Mouse (Mus musculus): ENCODE results near the gene Plcb1. TPM values are rescaled to one million over a fixed set of nuclear protein-coding genes. Genes with fewer than 3 reads are reported as not detected.

Gene Plcb1
- polyA plus RNA-seq, 1 experiment from 2014 or later: 7.7 TPM

- Histone ChIP-seq H3K27ac (ENCODE audit: low read depth, low read length) (no peak overlapping the region), H3K9ac (ENCODE audit: low read depth, low read length) (no peak overlapping the region), H3K9me3 (ENCODE audit: control insufficient read depth) (no peaks in the 10 kb centered on the region), H3K4me2 (replicated peaks; ENCODE audit: low read depth) (no peak overlapping the region), H3K27me3 (replicated peaks; ENCODE audit: control insufficient read depth, insufficient read depth, low read length) (no peaks in the 10 kb centered on the region), H3K36me3 (ENCODE audit: control insufficient read depth, insufficient read depth) (no peaks in the 10 kb centered on the region), H3K4me3 (ENCODE audit: low read depth, low read length) (no peak overlapping the region), H3K4me1 (replicated peaks; ENCODE audit: control insufficient read depth, insufficient read depth, low read length) (no peaks in the 10 kb centered on the region)
- TF ChIP-seq CTCF (IDR thresholded peaks at IDR 0.05; ENCODE audit: low read depth): no peak
- no peak for ATAC-seq
- WGBS: 82% methylated on average over 3 of the region's 3 CpGs
Observed at GRCm38 (mm10) chr2:135200830-135201229, 415.0 kb downstream of the Plcb1 start.

DNA sequence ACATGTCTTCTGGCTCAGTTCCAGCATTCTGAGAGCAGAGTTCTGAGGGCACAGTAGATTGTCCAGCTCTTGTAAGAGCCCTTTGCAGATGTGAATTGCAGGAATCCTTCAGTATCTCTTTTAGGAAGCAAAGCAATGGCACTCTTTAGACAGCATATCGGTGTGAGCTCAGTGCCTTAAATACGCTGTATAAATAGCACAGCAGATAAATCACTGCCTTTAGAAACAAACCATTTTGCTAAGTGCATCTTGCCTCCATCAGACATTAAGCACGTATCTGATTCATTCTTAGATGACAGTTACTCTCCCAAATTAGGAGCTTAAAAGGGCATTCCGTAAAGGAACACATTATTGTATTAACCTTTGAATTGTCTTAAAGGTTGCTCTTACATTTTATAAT lies 416.5 kb downstream of the Plcb1 start:
- H3K9me3 ChIP-seq (ENCODE audit: control insufficient read depth): no peaks in the 10 kb centered on the region
- H3K27ac ChIP-seq (ENCODE audit: low read depth, low read length): no peak overlapping the region
- H3K4me3 ChIP-seq (ENCODE audit: low read depth, low read length): no peak overlapping the region
- H3K4me2 ChIP-seq (replicated peaks; ENCODE audit: low read depth): no peak overlapping the region
- TF ChIP-seq CTCF (IDR thresholded peaks at IDR 0.05; ENCODE audit: low read depth): no peak
- no peaks in the 10 kb centered on the region for H3K4me1 ChIP-seq (replicated peaks; ENCODE audit: control insufficient read depth, insufficient read depth, low read length)
- no peaks in the 10 kb centered on the region for H3K27me3 ChIP-seq (replicated peaks; ENCODE audit: control insufficient read depth, insufficient read depth, low read length)
- no peak overlapping the region for H3K9ac ChIP-seq (ENCODE audit: low read depth, low read length)
- no peaks in the 10 kb centered on the region for H3K36me3 ChIP-seq (ENCODE audit: control insufficient read depth, insufficient read depth)
- 67% methylated on average over 4 of the region's 4 CpGs for WGBS
- no peak for ATAC-seq

DNA sequence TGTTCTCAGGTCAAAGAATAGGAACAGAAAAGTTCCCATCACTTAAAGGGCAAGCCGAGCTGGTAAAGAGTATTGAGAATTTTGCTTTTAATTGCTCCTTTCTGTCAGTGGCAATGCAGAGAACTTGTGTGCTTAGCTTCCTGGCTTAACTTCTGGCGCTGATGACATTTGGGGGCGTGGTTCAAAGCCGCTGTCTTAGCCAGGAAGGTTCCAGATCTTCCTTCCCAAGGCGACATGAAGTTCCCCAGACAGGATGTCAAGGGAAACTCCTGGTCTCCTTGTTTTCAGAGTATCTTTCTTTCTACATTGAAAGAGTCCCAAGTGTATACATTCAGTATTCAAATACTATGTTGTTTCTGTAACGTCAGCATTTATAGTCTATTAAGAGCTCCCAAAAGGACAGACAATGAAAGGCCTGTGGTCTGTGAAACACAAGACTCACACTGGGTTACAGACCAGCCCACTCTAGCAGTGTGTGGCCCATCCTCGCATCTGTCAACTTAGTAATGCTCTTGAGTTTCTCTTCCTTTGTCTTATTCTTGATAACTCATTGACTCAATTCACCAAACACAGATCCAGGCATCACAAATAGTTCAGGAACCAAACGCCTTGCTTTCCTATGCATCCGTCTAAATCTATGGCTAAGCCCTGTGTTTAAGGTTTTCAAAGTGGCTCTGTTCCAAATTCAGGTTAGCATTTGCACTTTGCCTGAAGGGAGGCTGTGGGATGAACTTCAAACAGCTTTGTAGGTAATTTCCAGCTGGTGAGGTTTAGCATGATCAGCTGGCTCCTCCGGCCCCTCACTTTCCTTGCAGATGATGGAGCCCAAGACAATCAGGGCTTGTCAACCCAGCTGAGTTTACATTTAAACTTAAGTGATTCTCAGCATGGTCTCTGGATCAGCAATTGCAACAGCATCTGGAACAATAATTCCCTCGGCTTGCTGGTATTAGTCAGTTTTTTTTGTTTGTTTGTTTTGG lies 418.6 kb downstream of the Plcb1 start:
- Histone ChIP-seq H3K27me3 (replicated peaks; ENCODE audit: control insufficient read depth, insufficient read depth, low read length) (no peaks in the 10 kb centered on the region), H3K27ac (ENCODE audit: low read depth, low read length) (no peak overlapping the region), H3K4me2 (replicated peaks; ENCODE audit: low read depth) (no peak overlapping the region), H3K9me3 (ENCODE audit: control insufficient read depth) (no peaks in the 10 kb centered on the region), H3K9ac (ENCODE audit: low read depth, low read length) (no peak overlapping the region), H3K4me3 (ENCODE audit: low read depth, low read length) (no peak overlapping the region), H3K4me1 (replicated peaks; ENCODE audit: control insufficient read depth, insufficient read depth, low read length) (no peaks in the 10 kb centered on the region), H3K36me3 (ENCODE audit: control insufficient read depth, insufficient read depth) (no peaks in the 10 kb centered on the region)
- no peak for TF ChIP-seq CTCF (IDR thresholded peaks at IDR 0.05; ENCODE audit: low read depth)
- no peak for ATAC-seq
- 84% methylated on average over 11 of the region's 11 CpGs for WGBS

DNA sequence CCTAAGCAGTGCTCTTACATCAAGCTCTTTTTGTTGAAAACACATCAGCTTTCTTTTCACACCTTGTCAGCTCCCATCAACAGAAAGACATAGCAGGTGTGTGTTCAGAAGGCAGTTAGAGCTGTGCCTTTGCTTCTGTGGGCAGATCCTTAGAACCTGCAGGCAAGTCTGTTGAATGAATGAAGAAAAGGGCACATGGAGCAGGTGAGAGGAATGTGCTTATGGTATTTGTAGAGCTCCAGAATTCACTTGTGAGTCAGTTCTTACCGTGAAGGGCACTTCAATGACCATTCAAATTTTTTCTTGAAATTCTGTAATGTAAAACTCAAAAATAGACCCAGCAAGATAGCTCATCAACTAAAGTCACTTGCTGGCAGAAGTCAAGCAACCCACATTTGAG lies 423.0 kb downstream of the Plcb1 start:
- 84% methylated on average over 1 of the region's 1 CpGs for WGBS
- ATAC-seq: no peak

DNA sequence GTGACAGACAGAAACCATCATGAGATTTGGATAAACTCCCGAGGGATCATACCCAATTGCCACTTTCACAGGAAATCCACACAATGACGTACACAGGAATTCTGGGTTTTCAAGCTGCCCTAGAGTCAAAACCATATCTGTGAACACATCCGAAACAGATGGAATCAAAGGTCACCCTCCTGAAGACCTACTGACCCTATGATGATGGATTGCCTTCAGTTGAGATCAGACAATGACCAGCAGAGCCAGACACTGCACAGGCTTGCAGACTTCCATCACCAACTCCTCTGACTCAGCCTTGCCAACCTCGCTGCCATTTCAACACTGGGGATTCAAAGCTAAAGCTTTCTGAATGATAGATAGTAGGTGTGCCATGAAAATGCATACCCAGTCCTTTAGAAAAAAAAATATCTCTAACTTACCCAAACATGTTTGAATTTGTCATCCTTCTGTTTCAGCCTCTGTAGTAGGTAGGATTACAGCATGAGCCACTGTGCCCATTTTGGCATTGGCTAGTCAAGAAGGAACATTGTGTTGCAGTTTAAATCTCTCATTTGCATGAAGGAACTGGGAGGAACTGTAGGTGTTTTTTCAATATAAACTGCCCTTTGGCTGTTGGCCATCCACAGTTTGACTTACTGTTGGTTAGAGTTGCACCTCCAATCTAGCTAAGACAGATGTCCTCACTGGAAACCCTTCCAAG lies 429.0 kb downstream of the Plcb1 start:
- H3K4me3 ChIP-seq (ENCODE audit: low read depth, low read length): no peak overlapping the region
- ATAC-seq: no peak
- H3K9me3 ChIP-seq (ENCODE audit: control insufficient read depth): no peaks in the 10 kb centered on the region
- H3K9ac ChIP-seq (ENCODE audit: low read depth, low read length): no peak overlapping the region
- no peaks in the 10 kb centered on the region for H3K36me3 ChIP-seq (ENCODE audit: control insufficient read depth, insufficient read depth)
- no peak for TF ChIP-seq CTCF (IDR thresholded peaks at IDR 0.05; ENCODE audit: low read depth)
- no peaks in the 10 kb centered on the region for H3K27me3 ChIP-seq (replicated peaks; ENCODE audit: control insufficient read depth, insufficient read depth, low read length)
- no peak overlapping the region for H3K27ac ChIP-seq (ENCODE audit: low read depth, low read length)
- WGBS: 61% methylated on average over 4 of the region's 4 CpGs
- no peak overlapping the region for H3K4me2 ChIP-seq (replicated peaks; ENCODE audit: low read depth)
- no peaks in the 10 kb centered on the region for H3K4me1 ChIP-seq (replicated peaks; ENCODE audit: control insufficient read depth, insufficient read depth, low read length)

More for the DNA sequence above, 423.0 kb downstream of the Plcb1 start:
- no peak overlapping the region for H3K4me3 ChIP-seq (ENCODE audit: low read depth, low read length)
- no peaks in the 10 kb centered on the region for H3K9me3 ChIP-seq (ENCODE audit: control insufficient read depth)
- H3K36me3 ChIP-seq (ENCODE audit: control insufficient read depth, insufficient read depth): no peaks in the 10 kb centered on the region
- no peak overlapping the region for H3K9ac ChIP-seq (ENCODE audit: low read depth, low read length)
- TF ChIP-seq CTCF (IDR thresholded peaks at IDR 0.05; ENCODE audit: low read depth): no peak
- H3K4me1 ChIP-seq (replicated peaks; ENCODE audit: control insufficient read depth, insufficient read depth, low read length): no peaks in the 10 kb centered on the region
- no peaks in the 10 kb centered on the region for H3K27me3 ChIP-seq (replicated peaks; ENCODE audit: control insufficient read depth, insufficient read depth, low read length)
- no peak overlapping the region for H3K27ac ChIP-seq (ENCODE audit: low read depth, low read length)
- H3K4me2 ChIP-seq (replicated peaks; ENCODE audit: low read depth): no peak overlapping the region

DNA sequence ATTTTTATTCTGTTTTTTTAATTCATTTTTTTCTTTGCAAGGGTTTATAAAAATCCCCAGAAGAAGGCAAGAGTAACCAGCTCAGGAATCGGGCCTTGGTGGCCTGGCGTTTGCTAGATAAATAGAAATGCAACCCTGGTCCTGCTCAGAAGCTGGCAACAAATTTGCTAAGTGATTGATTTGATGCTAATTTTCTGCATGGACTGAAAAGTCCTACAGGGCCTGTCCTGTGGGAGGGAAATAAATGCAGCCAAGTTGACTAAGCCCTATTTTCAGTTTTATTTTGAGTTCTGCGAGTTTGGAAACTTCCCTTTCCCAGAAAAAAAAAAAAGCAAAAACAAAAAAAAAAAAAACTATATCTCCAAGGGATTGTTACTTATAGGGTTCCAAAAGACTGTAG lies 433.5 kb downstream of the Plcb1 start:
- H3K4me2 ChIP-seq (replicated peaks; ENCODE audit: low read depth): no peak overlapping the region
- no peak for TF ChIP-seq CTCF (IDR thresholded peaks at IDR 0.05; ENCODE audit: low read depth)
- no peaks in the 10 kb centered on the region for H3K9me3 ChIP-seq (ENCODE audit: control insufficient read depth)
- H3K9ac ChIP-seq (ENCODE audit: low read depth, low read length): no peak overlapping the region
- 86% methylated on average over 3 of the region's 3 CpGs for WGBS
- no peaks in the 10 kb centered on the region for H3K36me3 ChIP-seq (ENCODE audit: control insufficient read depth, insufficient read depth)
- no peak overlapping the region for H3K4me3 ChIP-seq (ENCODE audit: low read depth, low read length)
- no peak overlapping the region for H3K27ac ChIP-seq (ENCODE audit: low read depth, low read length)
- no peaks in the 10 kb centered on the region for H3K27me3 ChIP-seq (replicated peaks; ENCODE audit: control insufficient read depth, insufficient read depth, low read length)
- ATAC-seq: no peak
- no peaks in the 10 kb centered on the region for H3K4me1 ChIP-seq (replicated peaks; ENCODE audit: control insufficient read depth, insufficient read depth, low read length)
